Mouse (Mus musculus): Measurements from ENCODE around the gene Gm8334.
"Not testable (repeated sequence)": the region's sequence is repeated elsewhere in the genome, so short reads cannot be mapped to it uniquely, and the experiment has no call there.

Gene Gm8334

GRCm38 (mm10) chrX:148615053-148615452 lies at the start of gene Gm8334:
TSS of gene Gm8334 (minus strand) at chrX:148615153.
- DNase-seq (ENCODE audit: low read depth): not testable (repeated sequence)

- DNase-seq (ENCODE audit: low read depth): not testable (repeated sequence)
Observed at GRCm38 (mm10) chrX:148663298-148663697, 48.3 kb upstream of the Gm8334 start, which contains the start of gene Gm15127. TSS of gene Gm15127 (plus strand) at chrX:148663598.

Data from induced T-regulatory cell, adult 2 months (primary cell).